Mouse (Mus musculus): ENCODE results near the gene Tspan33. TPM values are rescaled to one million over a fixed set of nuclear protein-coding genes. Genes with fewer than 3 reads are reported as not detected.
"Not testable (repeated sequence)": the region's sequence is repeated elsewhere in the genome, so short reads cannot be mapped to it uniquely, and the experiment has no call there.

The Tspan33 gene
- polyA plus RNA-seq, 1 experiment from 2014 or later: 19.0 TPM

GRCm38 (mm10) chr6:29679947-29680550 lies 14.0 kb upstream of the Tspan33 start:
- not testable (repeated sequence) for H3K9me3 ChIP-seq (replicated peaks); H3K27ac ChIP-seq; H3K27me3 ChIP-seq; H3K4me1 ChIP-seq; H3K36me3 ChIP-seq; H3K4me3 ChIP-seq (replicated peaks); ATAC-seq (replicated peaks; ENCODE audit: low FRiP score); H3K4me2 ChIP-seq; H3K9ac ChIP-seq
- 87% methylated on average over 10 of the region's 10 CpGs for WGBS

GRCm38 (mm10) chr6:29681853-29682252 lies 12.2 kb upstream of the Tspan33 start:
- ATAC-seq (replicated peaks; ENCODE audit: low FRiP score): no peak
- H3K4me3 ChIP-seq (replicated peaks): no peak overlapping the region
- WGBS: 83% methylated on average over 4 of the region's 4 CpGs
- H3K4me2 ChIP-seq: no peak overlapping the region
- no peaks in the 10 kb centered on the region for H3K27me3 ChIP-seq
- no peak overlapping the region for H3K9ac ChIP-seq
- H3K27ac ChIP-seq: no peak overlapping the region
- H3K4me1 ChIP-seq: peaks cover 8% of the 10 kb centered on the region; the same call in 1 of the 2 replicates
- H3K9me3 ChIP-seq (replicated peaks): no peaks in the 10 kb centered on the region
- no peaks in the 10 kb centered on the region for H3K36me3 ChIP-seq

DNA sequence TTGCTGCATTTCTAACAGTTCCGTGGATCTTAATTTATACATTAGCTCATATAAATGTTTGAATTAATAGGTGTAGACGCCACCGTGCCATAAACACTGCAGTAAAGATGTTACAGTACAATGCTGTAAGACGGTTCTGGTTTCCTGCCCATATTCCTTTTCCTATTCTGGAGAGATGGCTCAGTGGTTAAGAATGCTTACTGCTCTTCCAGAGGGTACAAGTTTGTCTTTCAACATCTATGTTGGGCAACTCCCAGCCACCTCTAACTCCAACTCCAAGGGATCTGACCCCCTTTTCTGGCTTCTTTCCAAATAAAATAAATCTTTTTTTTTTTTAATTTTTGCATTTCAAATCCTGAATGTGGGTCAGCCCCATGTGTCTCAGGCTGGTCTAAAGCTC lies 9.3 kb upstream of the Tspan33 start:
- H3K4me1 ChIP-seq: peaks cover 8% of the 10 kb centered on the region; the same call in 1 of the 2 replicates
- no peak for ATAC-seq (replicated peaks; ENCODE audit: low FRiP score)
- no peak overlapping the region for H3K4me2 ChIP-seq
- H3K9me3 ChIP-seq (replicated peaks): no peaks in the 10 kb centered on the region
- no peak overlapping the region for H3K27ac ChIP-seq
- no peak overlapping the region for H3K4me3 ChIP-seq (replicated peaks)
- no peaks in the 10 kb centered on the region for H3K36me3 ChIP-seq
- WGBS: 72% methylated on average over 4 of the region's 4 CpGs
- H3K9ac ChIP-seq: no peak overlapping the region
- no peaks in the 10 kb centered on the region for H3K27me3 ChIP-seq

DNA sequence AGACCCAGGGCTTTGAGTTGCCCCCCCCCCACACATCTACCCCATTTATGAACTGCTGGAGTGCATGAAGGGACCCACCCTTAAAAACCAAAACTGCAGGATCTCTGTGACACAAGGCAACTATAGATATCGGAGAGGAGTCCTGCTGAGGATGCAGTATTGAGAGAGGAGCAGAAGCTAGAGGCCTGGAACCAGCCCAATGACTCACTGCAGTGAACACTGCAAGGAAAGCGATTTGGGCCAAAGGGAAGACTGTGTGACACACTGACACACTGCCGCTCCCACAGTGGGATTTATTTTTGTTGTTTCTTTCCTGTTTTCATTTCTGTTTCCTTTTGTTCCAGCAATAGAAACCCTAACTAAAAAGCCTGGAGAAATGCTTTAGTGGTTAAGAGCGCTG lies 8.1 kb upstream of the Tspan33 start:
- no peaks in the 10 kb centered on the region for H3K36me3 ChIP-seq
- H3K4me1 ChIP-seq: peaks cover 8% of the 10 kb centered on the region; the same call in 1 of the 2 replicates
- H3K4me3 ChIP-seq (replicated peaks): no peak overlapping the region
- no peak for ATAC-seq (replicated peaks; ENCODE audit: low FRiP score)
- H3K27me3 ChIP-seq: peaks cover 4% of the 10 kb centered on the region
- WGBS: 72% methylated on average over 4 of the region's 4 CpGs
- no peak overlapping the region for H3K27ac ChIP-seq
- no peak overlapping the region for H3K4me2 ChIP-seq
- no peak overlapping the region for H3K9ac ChIP-seq
- no peaks in the 10 kb centered on the region for H3K9me3 ChIP-seq (replicated peaks)

DNA sequence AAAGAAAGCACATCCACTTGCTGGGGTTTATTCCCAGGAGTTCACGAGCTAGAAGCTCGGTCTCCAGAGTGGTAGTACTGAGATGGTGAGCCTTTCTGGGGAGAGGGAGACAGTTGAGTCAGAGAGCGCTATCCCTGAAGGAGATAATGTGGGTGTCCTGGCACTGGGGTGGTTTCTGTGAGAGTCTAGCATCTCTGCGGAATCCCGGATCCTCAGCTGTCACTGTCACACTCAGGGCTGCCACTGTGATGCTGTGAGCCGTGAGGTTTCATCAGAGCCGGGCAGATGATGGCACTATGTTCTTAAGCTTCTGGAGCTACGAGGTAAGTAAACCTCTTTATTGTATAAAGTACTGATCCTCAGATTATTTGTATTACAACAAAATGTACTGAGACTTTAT lies 4.6 kb upstream of the Tspan33 start:
- WGBS: 80% methylated on average over 8 of the region's 8 CpGs
- H3K36me3 ChIP-seq: no peaks in the 10 kb centered on the region
- H3K4me2 ChIP-seq: no peak overlapping the region
- H3K9ac ChIP-seq: no peak overlapping the region
- no peaks in the 10 kb centered on the region for H3K9me3 ChIP-seq (replicated peaks)
- H3K27me3 ChIP-seq: peaks cover 28% of the 10 kb centered on the region
- H3K27ac ChIP-seq: no peak overlapping the region
- no peak for ATAC-seq (replicated peaks; ENCODE audit: low FRiP score)
- H3K4me1 ChIP-seq: peaks cover 15% of the 10 kb centered on the region
- no peak overlapping the region for H3K4me3 ChIP-seq (replicated peaks)

GRCm38 (mm10) chr6:29694375-29695289 lies 610 bp downstream of the Tspan33 start:
- peak overlapping the region; percentile 69 for H3K27ac ChIP-seq
- H3K9me3 ChIP-seq (replicated peaks): no peaks in the 10 kb centered on the region
- peak overlapping the region; percentile 88 for H3K4me2 ChIP-seq
- peak; percentile 24; the same call in 1 of the 2 replicates for ATAC-seq (replicated peaks; ENCODE audit: low FRiP score)
- H3K27me3 ChIP-seq: peaks cover 39% of the 10 kb centered on the region
- H3K4me3 ChIP-seq (replicated peaks): peak overlapping the region; percentile 76
- peak overlapping the region; percentile 80 for H3K9ac ChIP-seq
- H3K4me1 ChIP-seq: peaks cover 19% of the 10 kb centered on the region
- no peaks in the 10 kb centered on the region for H3K36me3 ChIP-seq
- 7% methylated on average over 35 of the region's 35 CpGs for WGBS

GRCm38 (mm10) chr6:29695290-29695674 lies 1.3 kb downstream of the Tspan33 start:
- Histone ChIP-seq H3K9me3 (replicated peaks) (no peaks in the 10 kb centered on the region), H3K36me3 (no peaks in the 10 kb centered on the region), H3K27me3 (peaks cover 35% of the 10 kb centered on the region), H3K4me1 (peaks cover 19% of the 10 kb centered on the region), H3K9ac (peak overlapping the region; percentile 80; the same call in 1 of the 2 replicates), H3K4me3 (replicated peaks) (peak overlapping the region; percentile 76), H3K27ac (no peak overlapping the region), H3K4me2 (peak overlapping the region; percentile 88)
- no peak for ATAC-seq (replicated peaks; ENCODE audit: low FRiP score)
- WGBS: 67% methylated on average over 3 of the region's 3 CpGs

DNA sequence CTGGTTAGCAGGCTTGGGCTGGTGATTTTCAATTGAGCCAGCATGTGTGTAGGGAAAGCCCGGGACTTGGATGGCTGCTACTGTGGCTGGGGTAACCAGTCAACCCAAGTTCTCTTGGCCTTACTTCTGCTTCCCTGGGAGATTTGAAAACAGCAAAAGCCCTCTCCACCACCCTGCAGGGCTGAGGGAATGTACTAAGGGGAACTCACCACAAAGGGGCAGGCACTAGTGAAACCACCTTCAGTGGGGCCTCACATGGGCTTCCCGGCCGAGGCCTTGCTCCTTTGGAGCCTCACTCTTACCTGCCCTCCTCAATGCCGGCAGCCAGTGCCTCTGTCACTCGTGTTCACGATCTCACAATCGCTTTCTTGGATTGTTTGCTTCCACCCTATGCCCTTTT lies 2.0 kb downstream of the Tspan33 start:
- Histone ChIP-seq H3K9me3 (replicated peaks) (no peaks in the 10 kb centered on the region), H3K27ac (no peak overlapping the region), H3K36me3 (no peaks in the 10 kb centered on the region), H3K4me1 (peaks cover 19% of the 10 kb centered on the region), H3K4me2 (no peak overlapping the region), H3K27me3 (peaks cover 34% of the 10 kb centered on the region), H3K4me3 (replicated peaks) (peak overlapping the region; percentile 76; the same call in 1 of the 2 replicates), H3K9ac (no peak overlapping the region)
- ATAC-seq (replicated peaks; ENCODE audit: low FRiP score): no peak
- WGBS: 68% methylated on average over 7 of the region's 7 CpGs

GRCm38 (mm10) chr6:29697139-29697538 lies 3.1 kb downstream of the Tspan33 start:
- Histone ChIP-seq H3K36me3 (no peaks in the 10 kb centered on the region), H3K27me3 (peaks cover 22% of the 10 kb centered on the region), H3K9me3 (replicated peaks) (no peaks in the 10 kb centered on the region), H3K4me2 (no peak overlapping the region), H3K4me1 (peaks cover 19% of the 10 kb centered on the region), H3K27ac (no peak overlapping the region), H3K9ac (no peak overlapping the region), H3K4me3 (replicated peaks) (no peak overlapping the region)
- ATAC-seq (replicated peaks; ENCODE audit: low FRiP score): no peak

DNA sequence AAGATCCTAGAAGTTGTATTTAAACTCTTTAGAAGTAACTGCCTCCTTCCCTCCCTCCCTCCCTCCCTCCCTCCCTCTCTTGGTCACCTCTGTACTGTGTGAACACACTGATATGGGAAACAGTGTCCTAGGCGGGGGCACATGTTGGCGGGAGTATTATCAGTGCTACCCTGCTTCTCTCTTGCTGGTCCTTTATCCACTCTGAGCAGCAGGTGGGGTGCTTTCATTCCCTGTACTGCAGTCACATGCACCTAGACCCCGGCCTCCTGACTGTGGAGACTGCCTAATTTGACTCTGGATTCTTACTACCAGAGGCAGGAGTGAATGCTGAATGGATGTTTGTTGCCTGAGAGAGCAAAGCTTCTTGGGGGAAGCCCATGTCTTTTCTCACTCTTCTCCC lies 3.5 kb downstream of the Tspan33 start:
- Histone ChIP-seq H3K4me2 (no peak overlapping the region), H3K4me1 (peaks cover 19% of the 10 kb centered on the region), H3K9ac (no peak overlapping the region), H3K9me3 (replicated peaks) (no peaks in the 10 kb centered on the region), H3K27ac (no peak overlapping the region), H3K36me3 (no peaks in the 10 kb centered on the region), H3K27me3 (peaks cover 20% of the 10 kb centered on the region), H3K4me3 (replicated peaks) (no peak overlapping the region)
- ATAC-seq (replicated peaks; ENCODE audit: low FRiP score): peak; percentile 54
- 51% methylated on average over 3 of the region's 3 CpGs for WGBS

- Histone ChIP-seq H3K9me3 (replicated peaks) (no peaks in the 10 kb centered on the region), H3K4me1 (peaks cover 13% of the 10 kb centered on the region), H3K36me3 (no peaks in the 10 kb centered on the region), H3K27me3 (peaks cover 11% of the 10 kb centered on the region), H3K4me2 (no peak overlapping the region), H3K27ac (no peak overlapping the region), H3K4me3 (replicated peaks) (no peak overlapping the region), H3K9ac (no peak overlapping the region)
- ATAC-seq (replicated peaks; ENCODE audit: low FRiP score): no peak
- 85% methylated on average over 7 of the region's 7 CpGs for WGBS
Measured at GRCm38 (mm10) chr6:29699085-29699745, 5.2 kb downstream of the Tspan33 start.

- no peaks in the 10 kb centered on the region for H3K36me3 ChIP-seq
- no peaks in the 10 kb centered on the region for H3K4me1 ChIP-seq
- no peaks in the 10 kb centered on the region for H3K9me3 ChIP-seq (replicated peaks)
- no peak overlapping the region for H3K9ac ChIP-seq
- 64% methylated on average over 6 of the region's 6 CpGs for WGBS
- H3K27me3 ChIP-seq: no peaks in the 10 kb centered on the region
- H3K27ac ChIP-seq: no peak overlapping the region
- ATAC-seq (replicated peaks; ENCODE audit: low FRiP score): peak; percentile 78
- H3K4me3 ChIP-seq (replicated peaks): no peak overlapping the region
- no peak overlapping the region for H3K4me2 ChIP-seq
Measured at GRCm38 (mm10) chr6:29701051-29701450, 7.0 kb downstream of the Tspan33 start.

Measured in kidney, embryonic 15.5 days (tissue).